In genomic region chr10:60914391-60914790, GRCm38 (mm10) we compare ENCODE assay signal across 11 mouse cellular contexts.
DNase-seq lines count a peak whose midpoint lies in the region; ATAC-seq and TF ChIP-seq lines count a peak whose summit lies in the region.
"Had no signal": no experiment of that assay in that cellular context is flagged by ENCODE, and none has a peak within 500 bp of the region (broad histone marks: within the 10 kb centered on the region; RNA-seq: fewer than 3 reads in every experiment).

No protein-coding gene starts in this region.

- DNase-seq in kidney, postnatal 14 days = peak; percentile 22
- no peak for DNase-seq in kidney, adult 11 months
- DNase-seq in A20 (ENCODE audit: low read depth, low spot score) = peak; percentile 29
- peak; percentile 26 for DNase-seq in WW6 (ENCODE audit: low read depth, low spot score)
- DNase-seq in forelimb bud, embryonic 11.5 days (ENCODE audit: low read depth, low spot score) = peak; percentile 76
- DNase-seq in forebrain, postnatal 0 days = no peak
- no peak for DNase-seq in urinary bladder, postnatal 4 days (ENCODE audit: low spot score in 2 of 2)
- no peak for DNase-seq in ovary, postnatal 36 days (ENCODE audit: low spot score)
- DNase-seq: heart, adult 2 months had no signal

- H3K36me3 ChIP-seq in forebrain, postnatal 0 days (ENCODE audit: insufficient read depth) = no peaks in the 10 kb centered on the region
- H3K36me3 ChIP-seq: embryonic facial prominence, embryonic 15.5 days; limb, embryonic 12.5 days had no signal

- H3K4me1 ChIP-seq in forebrain, postnatal 0 days (ENCODE audit: insufficient read depth) = no peaks in the 10 kb centered on the region
- H3K4me1 ChIP-seq: embryonic facial prominence, embryonic 15.5 days had no signal

- WGBS in forebrain, postnatal 0 days = 45% methylated on average over 7 of the region's 7 CpGs

- H3K4me2 ChIP-seq in forebrain, postnatal 0 days (ENCODE audit: low read depth) = no peak overlapping the region
- H3K4me2 ChIP-seq: embryonic facial prominence, embryonic 15.5 days; limb, embryonic 12.5 days had no signal

- no peak overlapping the region for H3K9ac ChIP-seq in forebrain, postnatal 0 days
- H3K9ac ChIP-seq: embryonic facial prominence, embryonic 15.5 days; limb, embryonic 12.5 days had no signal

- TF ChIP-seq CTCF in forebrain, postnatal 0 days (IDR thresholded peaks at IDR 0.05; ENCODE audit: low read depth) = no peak

- no peak overlapping the region for H3K4me3 ChIP-seq in forebrain, postnatal 0 days (ENCODE audit: low read depth, low read length)
- H3K4me3 ChIP-seq: embryonic facial prominence, embryonic 15.5 days; heart, adult 2 months; limb, embryonic 12.5 days had no signal

- H3K27me3 ChIP-seq in forebrain, postnatal 0 days (ENCODE audit: insufficient read depth, low read length) = no peaks in the 10 kb centered on the region
- H3K27me3 ChIP-seq: embryonic facial prominence, embryonic 15.5 days; limb, embryonic 12.5 days had no signal

- no peak overlapping the region for H3K27ac ChIP-seq in forebrain, postnatal 0 days (ENCODE audit: low read depth, low read length)
- H3K27ac ChIP-seq: embryonic facial prominence, embryonic 15.5 days; heart, adult 2 months; limb, embryonic 12.5 days had no signal

- no peaks in the 10 kb centered on the region for H3K9me3 ChIP-seq in forebrain, postnatal 0 days (ENCODE audit: low read length)
- H3K9me3 ChIP-seq: embryonic facial prominence, embryonic 15.5 days had no signal

- no peak for ATAC-seq in forebrain, postnatal 0 days

Comparison
In these comparisons a context has a peak if more than half of its experiments do, and no peak if none do; other contexts are left out.
1. DNase-seq: peak in kidney, postnatal 14 days (single experiment), A20 (single experiment), WW6 (single experiment) and forelimb bud, embryonic 11.5 days (single experiment); none in kidney, adult 11 months (single experiment), forebrain, postnatal 0 days (single experiment), urinary bladder, postnatal 4 days (0 of 2) and ovary, postnatal 36 days (single experiment).